Mouse (Mus musculus) gastrocnemius, postnatal 36 days (tissue): ENCODE measurements around the gene Sec61a1. TPM values are rescaled to one million over a fixed set of nuclear protein-coding genes. Genes with fewer than 3 reads are reported as not detected.

Source experiments
- DNase-seq, 2 experiments: peaks; one replicate each; pipeline ENCODE4 v3.0.0; 2022
- intact Hi-C: fragments of 180-260 bp; cut with DNase I; formaldehyde crosslinking; loops from one replicate; pipeline ENCODE4 v1.15.1; 2025
- total RNA-seq, 2 experiments: library from RNA; stranded (reverse); gene quantifications; 2 replicates each; pipeline ENCODE4 v1.2.3; 2021

Gene Sec61a1
- total RNA-seq, 2 experiments from 2014 or later: 18.5 to 20.2 TPM

DNA sequence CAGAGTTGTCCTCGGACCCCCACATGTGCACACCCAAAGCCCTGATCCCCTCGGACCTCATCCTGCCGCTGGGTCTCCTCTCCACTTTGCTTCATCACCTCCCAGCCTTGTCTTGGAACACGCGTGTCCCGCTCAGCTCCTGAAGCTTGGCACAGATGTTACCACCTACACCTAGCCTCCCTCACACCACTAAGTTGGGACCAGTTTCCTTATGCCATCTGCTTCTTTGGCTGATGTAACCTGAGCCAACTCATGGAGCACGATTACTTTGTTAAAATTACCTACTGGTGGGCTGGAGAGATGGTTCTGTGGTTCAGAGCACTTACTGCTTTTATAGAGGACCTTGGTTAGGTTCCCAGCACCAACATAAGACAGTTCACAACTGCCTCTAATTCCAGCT lies 3.1 kb upstream of the Sec61a1 start:
- intact Hi-C loops: no loop called here
- no peak for DNase-seq

DNA sequence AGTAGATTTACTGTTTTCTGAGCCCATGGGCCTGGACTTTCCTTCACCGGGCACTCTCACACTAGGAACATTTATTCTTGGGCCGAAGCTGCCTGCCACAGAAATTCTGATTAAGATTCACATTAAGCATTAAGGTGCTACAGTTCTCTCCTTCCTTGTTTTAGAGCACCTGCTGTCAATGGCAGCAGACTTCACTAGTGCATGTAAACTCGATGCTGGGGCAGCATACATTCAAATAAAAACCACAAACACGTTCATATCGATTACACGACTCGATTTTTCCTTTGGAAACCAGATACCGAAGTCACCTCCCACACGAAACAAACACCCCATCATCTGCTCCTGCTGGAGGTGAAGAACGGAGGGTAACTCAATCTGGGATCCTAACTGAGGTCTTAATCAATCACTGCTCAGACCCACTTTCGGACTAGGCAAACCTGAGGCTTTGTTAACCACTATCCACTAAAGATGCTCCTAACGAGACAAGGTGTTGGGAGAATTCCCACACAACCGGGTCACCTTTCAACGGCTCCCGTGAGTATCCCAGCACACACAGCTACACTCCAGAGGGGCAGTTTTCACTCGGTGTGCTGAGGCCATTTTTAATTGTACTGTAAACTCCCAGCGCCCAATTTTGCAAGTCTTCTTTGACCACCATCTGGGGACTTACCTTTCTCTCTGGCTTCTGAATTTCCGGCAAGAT lies 853 bp downstream of the Sec61a1 start:
- DNase-seq: no peak
- intact Hi-C loops: no loop called here

DNA sequence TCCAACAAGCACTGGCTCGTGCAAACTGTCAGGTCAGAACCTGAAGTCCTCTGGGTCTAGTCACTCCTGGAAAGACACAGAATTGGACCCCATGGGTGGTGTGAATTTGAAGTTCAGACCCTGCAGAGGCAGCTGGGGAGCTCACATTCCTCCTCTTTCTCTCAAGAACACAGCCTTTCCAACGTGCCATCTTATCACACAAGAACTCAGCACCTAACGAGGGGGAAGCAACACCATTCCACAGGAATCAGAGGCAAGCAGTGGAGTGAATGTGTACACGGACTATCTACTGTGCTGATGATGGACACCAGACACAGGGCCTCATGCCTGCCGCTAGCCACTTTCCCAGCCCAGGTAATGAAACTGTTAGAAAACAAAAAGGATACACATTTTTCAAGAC lies 2.0 kb downstream of the Sec61a1 start:
- intact Hi-C loops: no loop called here

DNA sequence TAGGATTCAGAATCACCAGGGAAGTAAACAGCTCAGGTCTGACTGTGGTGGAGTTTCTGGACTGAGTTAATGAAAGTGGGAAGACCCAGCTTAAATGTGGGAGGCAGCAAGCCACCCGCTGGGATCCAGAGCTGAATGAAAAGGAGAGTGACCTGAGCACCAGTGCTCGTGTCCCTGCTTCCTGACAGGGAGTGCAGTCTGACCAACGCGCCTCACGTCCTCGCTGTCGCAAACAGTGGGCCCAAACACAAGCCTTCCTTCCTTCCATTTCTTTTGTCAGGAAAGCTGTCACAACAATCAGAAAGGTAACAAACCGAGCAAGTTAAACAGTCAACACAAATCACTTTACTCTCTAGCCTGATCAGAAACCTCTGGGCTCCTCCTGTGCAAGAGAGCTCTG lies 2.7 kb downstream of the Sec61a1 start:
- intact Hi-C loops: no loop called here

More for the DNA sequence above, 2.0 kb downstream of the Sec61a1 start:
- peak in 1 of 2 experiments; percentile 6 for DNase-seq

DNA sequence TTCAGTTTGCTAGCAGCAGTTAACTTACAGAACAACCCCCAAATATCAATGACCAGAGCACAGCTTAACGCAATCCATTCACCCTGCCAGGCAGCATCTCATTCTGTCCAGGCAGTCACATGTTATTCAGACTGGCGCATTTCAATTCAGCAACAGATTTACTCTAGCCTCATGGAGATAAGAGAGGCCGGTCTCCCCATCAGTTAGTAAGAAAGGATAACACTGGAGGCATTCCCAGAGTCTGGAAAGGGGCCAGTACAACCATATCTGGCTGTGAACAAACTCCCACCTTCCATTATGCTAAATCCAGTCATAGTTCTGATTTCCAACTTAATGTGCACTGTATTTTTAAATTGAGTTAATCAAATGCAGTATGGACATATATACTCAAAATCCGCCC lies 4.2 kb downstream of the Sec61a1 start:
- DNase-seq: no peak
- intact Hi-C loops: no loop called here

More for the DNA sequence above, 2.7 kb downstream of the Sec61a1 start:
- no peak for DNase-seq

DNA sequence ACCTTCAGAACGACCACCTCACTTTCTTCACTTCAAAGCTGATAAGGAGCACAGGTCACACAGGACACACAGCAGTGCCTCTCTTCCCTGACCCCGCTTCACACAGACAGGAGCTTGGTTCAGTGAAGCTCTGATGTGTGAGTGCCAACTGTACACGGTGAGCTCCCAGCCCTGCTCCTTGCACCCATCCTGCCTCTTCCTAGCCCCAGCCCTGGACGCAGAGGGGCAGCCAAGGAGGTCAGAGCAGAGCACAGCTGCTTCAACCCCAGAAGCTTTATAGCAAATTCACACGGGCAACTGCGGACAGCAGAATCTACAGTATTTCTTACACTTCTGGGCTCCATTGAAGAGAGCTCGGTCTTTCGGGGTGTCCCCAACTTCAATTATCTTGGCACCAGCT lies 4.7 kb downstream of the Sec61a1 start:
- intact Hi-C loops: no loop called here
- DNase-seq: no peak

DNA sequence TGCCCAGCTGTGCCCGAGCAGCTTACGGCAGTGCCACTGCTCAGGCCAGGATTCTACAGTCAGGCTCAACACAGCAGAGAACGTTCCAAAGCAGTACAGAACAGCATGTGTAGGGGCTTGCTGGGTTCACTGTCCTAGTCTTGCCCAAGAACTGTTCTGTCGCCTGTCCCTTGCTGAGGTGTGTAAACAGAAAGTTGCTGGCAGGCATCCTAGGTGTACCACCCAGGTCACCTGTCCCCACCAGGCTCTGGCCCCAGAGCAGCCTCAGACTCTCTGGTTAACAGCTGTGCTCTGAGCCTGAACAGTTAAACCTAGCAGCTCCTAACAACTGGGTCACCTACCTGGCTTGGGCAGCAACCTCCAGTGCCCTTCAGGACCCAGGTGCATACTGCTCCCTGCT lies 15.7 kb downstream of the Sec61a1 start:
- intact Hi-C loops: loop anchor here (5.0 kb wide), 1 partner anchor 316 kb away; no protein-coding TSS in a partner anchor
- DNase-seq: no peak

DNA sequence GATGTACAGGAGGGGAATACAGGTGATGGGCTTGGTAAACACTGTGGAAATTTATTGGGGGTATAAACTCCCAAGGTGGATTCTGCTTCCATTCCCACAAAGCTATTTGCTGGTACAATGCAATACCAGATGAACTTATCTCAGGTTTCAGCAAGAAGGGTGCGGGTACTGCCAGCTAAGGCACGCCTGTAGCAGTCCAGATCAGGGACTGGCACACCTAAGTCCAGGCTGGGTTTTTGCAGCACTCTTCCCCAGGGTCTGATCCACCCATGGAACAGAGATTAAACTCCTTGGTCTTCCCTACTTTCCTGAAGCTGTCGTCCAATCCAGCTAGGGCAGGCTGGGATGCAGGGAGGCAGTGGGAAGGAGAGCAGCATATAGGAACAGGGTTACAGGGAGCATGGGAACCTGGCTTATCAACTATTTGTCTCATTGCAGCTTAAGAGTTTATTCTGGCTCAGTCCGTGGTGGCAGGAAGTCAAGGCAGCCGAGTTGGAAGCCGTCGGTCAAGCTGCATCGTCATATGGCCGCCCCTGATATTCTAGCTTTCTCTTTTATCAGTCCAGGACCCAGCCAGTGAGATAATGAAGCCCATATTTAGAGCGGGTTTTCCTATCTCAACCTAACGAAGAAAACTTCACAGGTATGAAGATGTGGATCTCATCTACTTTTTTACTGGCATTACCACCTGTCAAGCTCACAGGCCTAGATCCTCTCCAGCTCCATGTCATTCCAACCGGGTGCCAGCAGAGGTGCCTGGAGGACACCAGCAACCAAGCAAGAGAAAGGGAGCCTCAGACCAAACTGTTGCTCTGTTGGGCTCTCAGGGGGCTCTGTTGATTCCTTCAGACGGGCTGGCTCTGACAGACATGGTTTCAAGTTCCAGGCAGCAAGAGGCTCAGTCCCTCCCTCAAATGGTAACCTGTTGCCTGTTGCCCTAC lies 16.4 kb downstream of the Sec61a1 start:
- intact Hi-C loops: loop anchor here (5.0 kb wide), 1 partner anchor 315 kb away; no protein-coding TSS in a partner anchor
- DNase-seq: no peak

DNA sequence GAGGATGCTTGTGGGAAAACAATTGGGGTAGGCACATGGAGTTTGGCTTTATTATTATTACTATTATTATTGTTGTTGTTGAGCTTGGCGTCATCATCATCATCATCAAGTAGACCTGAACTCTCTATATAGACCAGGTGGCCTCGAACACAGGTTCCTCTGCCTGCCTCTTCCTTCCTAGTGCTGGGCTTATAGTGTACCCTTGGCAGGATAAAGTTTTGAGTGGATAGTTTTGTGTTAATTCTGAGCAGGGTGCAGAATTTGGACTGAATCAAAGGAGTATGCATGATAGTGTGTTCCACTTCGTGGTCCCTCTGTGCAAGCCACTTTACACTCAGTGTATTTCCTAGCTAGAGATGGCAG lies 18.3 kb downstream of the Sec61a1 start:
- intact Hi-C loops: loop anchor here (5.0 kb wide), 1 partner anchor 313 kb away; no protein-coding TSS in a partner anchor
- DNase-seq: no peak

DNA sequence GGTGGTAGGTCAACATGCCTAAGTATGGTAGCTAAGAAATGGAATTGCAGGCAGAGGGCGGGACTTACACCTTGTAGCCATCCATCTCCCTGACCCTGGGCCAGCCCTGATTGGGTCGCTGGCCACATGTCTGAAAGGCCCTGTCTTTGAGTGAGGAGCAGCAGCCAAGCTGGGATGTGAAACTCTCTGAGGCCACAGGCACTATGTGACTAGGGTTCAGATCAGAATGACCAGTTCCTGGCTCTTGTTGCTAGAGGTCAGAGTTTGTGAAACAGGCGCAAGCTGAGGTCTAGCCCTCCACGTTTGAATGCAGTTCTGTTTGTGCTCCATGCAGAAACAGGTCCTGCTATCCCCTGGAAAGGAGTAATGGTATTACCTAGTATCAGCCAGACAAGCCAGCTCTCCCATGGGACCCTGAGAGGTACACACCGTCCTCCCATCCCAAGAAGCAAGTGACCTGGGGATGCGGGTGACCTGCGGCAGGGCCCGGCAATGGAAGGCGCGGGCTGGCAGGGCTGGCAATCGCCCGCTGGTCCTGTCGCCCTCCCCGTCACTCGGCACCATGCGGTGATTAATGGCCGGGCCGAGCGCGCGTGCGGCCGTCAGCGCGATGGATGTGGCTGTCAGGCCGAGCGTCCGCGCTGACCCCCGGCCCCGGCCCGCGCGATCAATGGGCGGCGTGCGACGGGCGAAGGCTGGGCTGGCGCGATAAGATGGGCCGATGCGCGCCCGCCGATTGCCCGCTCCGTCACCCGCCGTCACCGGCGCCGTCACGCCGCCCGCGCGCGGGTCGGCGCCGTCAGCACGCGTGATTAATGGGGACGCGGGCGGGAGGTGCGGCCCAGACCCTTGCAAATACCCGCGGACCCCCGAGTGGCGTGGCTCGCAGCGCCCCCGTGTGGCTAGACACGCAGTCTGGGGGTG lies 19.0 kb downstream of the Sec61a1 start:
- no peak for DNase-seq
- intact Hi-C loops: loop anchor here (5.0 to 10.0 kb wide), 2 partner anchors 312 to 385 kb away; no protein-coding TSS in a partner anchor

DNA sequence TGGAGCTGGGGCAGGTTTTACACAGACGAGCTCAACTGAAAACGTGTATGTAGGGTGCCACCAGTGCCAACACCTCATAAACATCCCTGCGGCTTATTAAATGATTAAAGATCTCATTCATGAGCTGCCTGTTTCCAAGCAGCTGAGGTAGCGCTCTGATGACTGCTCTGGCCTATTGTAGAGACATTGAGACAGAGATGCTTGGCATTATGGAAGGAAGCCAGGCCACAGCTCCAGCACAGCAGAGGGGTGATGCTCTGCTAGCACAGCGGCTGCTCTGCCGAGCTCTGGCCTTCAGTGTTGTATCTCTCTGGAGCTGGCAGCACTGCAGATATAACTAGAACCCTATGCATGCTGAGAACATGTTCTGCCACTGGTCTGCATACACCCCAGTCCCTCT lies 25.0 kb downstream of the Sec61a1 start:
- intact Hi-C loops: loop anchor here (10.0 kb wide), 1 partner anchor 379 kb away; no protein-coding TSS in a partner anchor
- DNase-seq: no peak

DNA sequence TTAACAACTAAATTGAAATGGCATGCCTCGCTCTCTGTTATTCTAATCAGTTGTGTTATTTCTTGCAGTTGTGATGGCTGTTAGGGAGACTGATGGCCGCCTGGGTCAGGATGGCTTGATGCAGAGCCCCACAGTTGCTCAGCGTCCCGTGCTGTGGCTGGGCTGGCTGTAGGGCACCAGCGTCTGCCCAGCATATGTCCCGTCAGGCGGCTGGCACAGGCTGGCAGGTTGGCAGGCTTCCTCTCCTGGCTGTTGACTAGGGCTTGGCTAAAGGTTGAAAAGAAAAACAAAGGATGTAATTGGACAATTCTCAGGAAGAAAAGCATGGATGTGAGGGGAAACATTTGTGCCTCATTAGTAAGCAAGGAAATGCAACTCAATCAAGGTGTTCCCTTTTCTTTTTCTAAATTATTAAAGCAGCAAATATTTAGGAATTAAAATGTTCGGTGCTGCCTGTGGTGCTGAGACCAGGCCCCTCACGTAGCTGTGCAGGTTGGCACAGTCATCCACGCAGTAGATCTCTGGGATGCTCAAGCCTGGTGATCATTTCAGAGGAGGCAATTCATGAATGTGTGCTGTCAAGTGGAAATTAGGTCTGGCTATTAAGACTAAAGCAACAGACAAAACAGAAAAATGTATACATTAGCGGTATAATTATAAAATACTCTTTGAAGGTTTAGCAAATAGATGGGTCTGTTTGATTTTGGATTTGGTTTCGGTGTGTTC lies 27.9 kb downstream of the Sec61a1 start:
- intact Hi-C loops: loop anchor here (10.0 kb wide), 1 partner anchor 376 kb away; no protein-coding TSS in a partner anchor
- DNase-seq: no peak

DNA sequence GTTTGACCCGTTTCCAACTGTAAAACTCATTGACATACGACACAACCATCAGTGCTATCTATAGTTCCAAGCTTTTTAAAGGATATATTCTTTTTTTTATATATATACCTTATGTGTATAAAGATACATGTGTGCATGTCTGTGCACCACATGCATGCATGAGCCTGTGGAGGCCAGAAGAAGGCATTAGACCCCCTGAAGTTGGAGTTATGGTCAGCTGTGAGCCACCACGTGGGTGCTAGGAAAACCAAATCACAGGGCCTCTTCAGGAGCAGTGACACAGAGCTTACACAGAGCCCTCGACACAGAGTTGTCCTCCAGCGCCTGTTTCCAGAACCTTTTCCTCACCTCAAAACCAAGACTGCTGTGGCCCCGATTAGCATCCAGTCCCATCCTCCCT lies 28.9 kb downstream of the Sec61a1 start:
- intact Hi-C loops: loop anchor here (10.0 kb wide), 1 partner anchor 375 kb away; no protein-coding TSS in a partner anchor
- DNase-seq: no peak

DNA sequence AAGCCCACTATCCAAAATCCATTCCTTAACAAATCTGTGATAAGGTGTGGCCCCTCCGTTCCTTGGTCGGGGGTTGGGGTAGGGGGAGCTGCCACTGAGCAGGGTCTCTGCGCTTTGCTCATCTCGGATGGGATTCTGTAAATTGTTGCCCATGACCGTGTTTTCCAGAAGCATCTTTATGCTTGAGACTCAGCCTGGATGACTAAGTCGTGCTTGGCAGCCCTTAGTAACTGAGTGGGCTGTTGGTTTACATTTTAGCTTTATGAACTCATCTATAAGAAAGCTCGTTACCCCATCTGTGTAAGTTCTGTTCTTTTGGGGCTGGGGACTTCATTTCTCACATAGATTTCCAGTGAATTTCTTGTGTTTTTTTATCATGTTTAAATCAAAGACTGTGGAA lies 29.7 kb downstream of the Sec61a1 start:
- intact Hi-C loops: no loop called here
- DNase-seq: no peak

DNA sequence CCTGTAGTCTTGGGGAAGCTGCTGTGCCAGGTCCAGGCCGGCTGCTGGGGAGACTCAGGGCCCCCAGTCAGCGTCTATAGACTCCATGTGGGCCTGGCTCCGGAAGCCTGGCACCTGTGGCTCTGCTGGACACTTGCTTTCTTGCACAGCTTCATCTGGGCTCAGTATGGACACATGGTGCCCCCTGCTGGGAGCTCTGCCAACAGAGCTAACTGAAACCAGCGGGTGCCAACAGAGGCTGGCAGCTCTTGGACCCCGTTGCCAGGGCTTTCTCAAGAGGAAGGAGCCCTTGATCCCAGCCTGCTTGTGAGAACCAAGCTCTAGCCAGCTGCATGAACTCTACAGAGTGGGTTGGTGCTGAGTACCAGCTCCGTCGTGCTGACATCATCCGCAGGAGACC lies 31.8 kb downstream of the Sec61a1 start:
- intact Hi-C loops: no loop called here
- DNase-seq: no peak

DNA sequence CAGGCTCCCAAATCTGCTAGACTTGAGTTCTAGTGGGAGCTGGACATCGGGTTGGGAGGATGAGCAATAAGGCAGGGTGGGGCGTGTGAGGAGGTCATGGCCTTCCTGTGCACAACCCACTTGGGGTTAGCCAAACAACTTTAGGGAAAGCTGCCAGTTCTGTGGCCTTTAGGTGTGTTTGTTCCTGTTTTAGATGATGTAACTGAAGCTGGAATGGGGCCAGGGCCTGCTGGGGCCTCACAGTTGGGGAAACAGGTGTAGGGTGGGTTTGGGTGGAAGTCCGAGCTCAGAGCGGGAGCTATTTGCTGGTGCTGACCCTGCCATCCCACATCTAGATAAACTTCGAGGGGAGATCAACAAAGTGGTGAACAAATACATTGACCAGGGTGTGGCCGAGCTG lies 33.3 kb downstream of the Sec61a1 start:
- intact Hi-C loops: no loop called here
- no peak for DNase-seq

DNA sequence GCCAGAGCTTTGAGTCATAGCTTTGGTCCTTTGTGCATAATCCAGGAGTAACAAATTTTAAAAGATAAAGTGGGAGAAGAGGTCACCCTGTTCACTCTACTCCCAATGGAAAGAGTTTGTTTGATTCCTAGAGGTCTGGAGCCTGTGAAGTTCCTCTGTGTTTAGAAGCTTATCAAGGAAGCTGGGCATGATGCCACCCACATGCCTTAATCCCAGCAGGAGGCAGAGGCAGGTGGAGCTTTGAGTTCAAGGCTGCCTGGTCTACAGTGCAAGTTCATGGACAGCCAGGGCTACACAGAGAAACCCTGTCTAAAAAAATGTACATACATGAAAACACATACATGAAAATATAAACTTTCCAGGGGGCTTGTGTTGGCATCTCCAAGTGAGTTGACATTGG lies 34.8 kb downstream of the Sec61a1 start:
- DNase-seq: no peak
- intact Hi-C loops: no loop called here

DNA sequence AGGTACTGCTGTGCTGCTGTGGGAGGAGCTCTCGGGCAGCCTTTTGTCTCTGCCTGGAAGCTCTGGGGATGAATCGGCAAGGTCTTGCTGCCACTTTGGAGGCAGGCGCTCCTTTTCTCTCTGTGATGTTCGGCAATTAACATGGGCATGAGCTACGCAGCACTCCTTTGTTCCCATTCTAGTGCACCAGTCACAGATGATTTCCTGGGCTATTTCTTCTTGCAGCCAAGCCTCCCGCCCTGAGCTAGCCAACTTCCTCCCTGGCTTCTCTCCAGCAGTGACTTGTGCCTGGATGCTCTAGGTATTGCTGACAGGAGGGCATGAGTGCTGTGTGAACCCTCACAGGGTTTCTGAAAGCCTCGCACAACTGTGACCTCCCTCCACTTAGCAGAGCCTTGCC lies 35.6 kb downstream of the Sec61a1 start:
- DNase-seq: no peak

DNA sequence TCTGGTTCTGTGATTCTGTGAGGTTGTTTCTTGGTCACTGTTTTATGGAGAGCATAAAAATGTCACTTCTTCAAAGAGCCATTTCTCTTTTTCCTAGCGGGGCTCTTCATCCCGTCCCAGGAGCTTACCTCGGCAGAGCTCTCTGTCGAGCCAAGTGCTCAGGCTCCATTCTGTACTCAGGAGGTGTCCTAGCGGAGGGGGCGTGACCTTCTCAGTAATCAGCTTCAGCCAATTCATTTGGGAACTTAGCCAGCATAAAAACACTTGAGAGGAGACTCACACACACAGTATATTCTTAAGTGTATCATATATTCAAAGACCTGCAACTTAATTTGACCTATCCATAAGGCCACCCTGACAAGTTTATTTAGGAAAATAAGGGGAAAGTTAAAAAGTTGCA lies 38.3 kb downstream of the Sec61a1 start:
- DNase-seq: no peak
- intact Hi-C loops: no loop called here

More for the DNA sequence above, 35.6 kb downstream of the Sec61a1 start:
- intact Hi-C loops: no loop called here

DNA sequence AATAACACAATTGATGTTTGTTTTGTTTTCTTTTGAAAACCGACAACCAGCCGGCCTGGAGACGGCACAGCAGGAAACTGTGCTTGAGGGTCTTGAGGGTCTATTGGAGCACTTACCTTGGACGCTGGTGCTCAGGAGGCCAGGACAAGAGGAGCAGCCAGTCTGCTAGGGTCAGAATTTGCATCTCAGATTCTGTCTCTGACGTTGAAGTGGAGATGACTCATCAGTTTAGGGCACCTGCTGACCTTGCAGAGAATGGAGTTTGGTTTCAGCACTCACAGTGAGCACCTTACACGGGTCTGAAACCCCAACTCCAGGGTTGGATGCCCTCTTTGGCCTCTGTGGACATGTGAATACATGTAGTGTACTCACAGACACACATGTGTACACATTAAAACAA lies 48.8 kb downstream of the Sec61a1 start:
- intact Hi-C loops: no loop called here
- no peak for DNase-seq
